Mouse (Mus musculus) ES-E14 (cell line): ENCODE measurements around the gene Nat8f6. TPM values are rescaled to one million over a fixed set of nuclear protein-coding genes. Genes with fewer than 3 reads are reported as not detected.
"Not testable (repeated sequence)": the region's sequence is repeated elsewhere in the genome, so short reads cannot be mapped to it uniquely, and the experiment has no call there.

Source experiments
- DNase-seq: peaks from one replicate; pipeline ENCODE4 v3.0.0-alpha.2; 2013; ENCODE audit warnings: low read depth, low spot score
- H3K27ac ChIP-seq: 2 replicates; pipeline ENCODE4 v1.5.1; 2012; ENCODE audit warnings: low read depth, mild to moderate bottlenecking, low read length, moderate library complexity, mixed read lengths; ENCODE audit not compliant: poor library complexity, insufficient read depth, severe bottlenecking
- H3K36me3 ChIP-seq: 2 replicates; pipeline ENCODE4 v1.6.1; 2012; ENCODE audit warnings: mild to moderate bottlenecking, low read length, moderate library complexity, mixed read lengths; ENCODE audit not compliant: control insufficient read depth, poor library complexity, insufficient read depth, severe bottlenecking
- H3K4me1 ChIP-seq, 2 experiments: fragments of 150-350 bp in 1 of 2; sonication (generic) in 1 of 2; 2 replicates each; pipeline ENCODE4 v1.6.1; 2012; ENCODE audit warnings: low read length in 2 of 2, mild to moderate bottlenecking in 1 of 2, mixed read lengths in 1 of 2; ENCODE audit not compliant: control insufficient read depth in 2 of 2, insufficient read depth in 2 of 2, poor library complexity in 1 of 2
- H3K4me3 ChIP-seq, 2 experiments: fragments of 150-350 bp in 1 of 2; sonication (generic) in 1 of 2; 2 replicates each; pipeline ENCODE4 v1.5.1; 2012; ENCODE audit warnings: low read length in 2 of 2, low read depth in 1 of 2, mild to moderate bottlenecking in 1 of 2, mixed read lengths in 1 of 2; ENCODE audit not compliant: insufficient read depth in 1 of 2, poor library complexity in 1 of 2, severe bottlenecking in 1 of 2
- H3K9ac ChIP-seq: 2 replicates; pipeline ENCODE4 v1.6.1; 2012; ENCODE audit warnings: low read depth, mild to moderate bottlenecking, low read length, mixed read lengths; ENCODE audit not compliant: poor library complexity, insufficient read depth, severe bottlenecking
- H3K9me3 ChIP-seq: fragments of 150-350 bp; sonication (generic); 2 replicates; pipeline ENCODE4 v1.6.1; 2012; ENCODE audit warnings: low read depth, mild to moderate bottlenecking, low read length; ENCODE audit not compliant: control insufficient read depth, insufficient read depth
- CHD2 ChIP-seq: IDR thresholded peaks from 2 replicates; pipeline ENCODE4 v1.6.1; 2014; ENCODE audit warnings: mild to moderate bottlenecking, low read depth, low read length, inconsistent platforms
- HCFC1 ChIP-seq: IDR thresholded peaks from 2 replicates; pipeline ENCODE4 v1.6.1; 2012; ENCODE audit warnings: low read length, inconsistent platforms, borderline replicate concordance; ENCODE audit not compliant: insufficient read depth
- MAFK ChIP-seq: IDR thresholded peaks from 2 replicates; pipeline ENCODE4 v1.6.1; 2014; ENCODE audit warnings: mild to moderate bottlenecking, low read depth, low read length, inconsistent platforms; ENCODE audit not compliant: insufficient read depth
- ZC3H11A ChIP-seq: IDR thresholded peaks from 2 replicates; pipeline ENCODE4 v1.6.1; 2012; ENCODE audit warnings: low read depth, mild to moderate bottlenecking, inconsistent platforms, low read length, borderline replicate concordance
- ZNF384 ChIP-seq: IDR thresholded peaks from 2 replicates; pipeline ENCODE4 v1.6.1; 2012; ENCODE audit warnings: low read depth, low read length, inconsistent platforms
- in situ Hi-C, 2 experiments: fragments of 600-800 bp; cut with MboI; formaldehyde crosslinking; loops; one replicate each; pipeline ENCODE4 v1.15.1; 2025; ENCODE audit warnings: low sequenced_read_pairs in 2 of 2, inconsistent platforms in 1 of 2; ENCODE audit not compliant: unreplicated experiment in 2 of 2
- total RNA-seq: library from RNA; depleted of rRNA; stranded (reverse); fragments of 300-350 nt; gene quantifications from 2 replicates; pipeline ENCODE4 v1.2.3, GENCODE M21; 2012

The Nat8f6 gene
- total RNA-seq, 1 experiment, result not detected

DNA sequence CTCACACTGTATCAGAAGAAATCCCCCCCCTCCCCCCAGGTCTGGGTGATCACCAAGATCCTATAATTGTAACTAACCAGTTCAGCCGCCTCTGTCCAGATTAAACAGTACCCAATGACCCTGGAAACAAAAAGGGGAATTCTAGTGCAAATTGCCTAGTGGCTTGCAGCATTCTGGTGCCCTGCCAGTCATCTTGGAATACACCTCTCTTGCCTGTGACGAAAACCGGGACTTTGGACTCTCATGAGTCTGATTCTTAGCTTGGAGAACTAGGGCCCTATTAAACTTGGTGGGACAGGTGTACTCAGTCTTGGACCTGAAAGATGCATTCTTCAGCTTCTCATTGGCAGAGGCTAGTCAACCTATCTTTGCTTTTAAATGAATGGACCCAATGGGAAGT, 32.7 kb upstream of the Nat8f6 start:
- in situ Hi-C loops, result no loop called here
- no peak for DNase-seq
- no peaks in the 10 kb centered on the region for H3K9me3 ChIP-seq
- H3K4me1 ChIP-seq, result peaks cover 2 to 19% of the 10 kb centered on the region in 2 experiments; a peak in 3 of 4 replicates
- H3K36me3 ChIP-seq, result no peaks in the 10 kb centered on the region
- no peak overlapping the region for H3K4me3 ChIP-seq
- no peak overlapping the region for H3K27ac ChIP-seq
- H3K9ac ChIP-seq, result no peak overlapping the region
- no peak for TF ChIP-seq MAFK
- TF ChIP-seq CHD2, result no peak
- TF ChIP-seq ZNF384, result no peak
- no peak for TF ChIP-seq HCFC1
- TF ChIP-seq ZC3H11A, result no peak

DNA sequence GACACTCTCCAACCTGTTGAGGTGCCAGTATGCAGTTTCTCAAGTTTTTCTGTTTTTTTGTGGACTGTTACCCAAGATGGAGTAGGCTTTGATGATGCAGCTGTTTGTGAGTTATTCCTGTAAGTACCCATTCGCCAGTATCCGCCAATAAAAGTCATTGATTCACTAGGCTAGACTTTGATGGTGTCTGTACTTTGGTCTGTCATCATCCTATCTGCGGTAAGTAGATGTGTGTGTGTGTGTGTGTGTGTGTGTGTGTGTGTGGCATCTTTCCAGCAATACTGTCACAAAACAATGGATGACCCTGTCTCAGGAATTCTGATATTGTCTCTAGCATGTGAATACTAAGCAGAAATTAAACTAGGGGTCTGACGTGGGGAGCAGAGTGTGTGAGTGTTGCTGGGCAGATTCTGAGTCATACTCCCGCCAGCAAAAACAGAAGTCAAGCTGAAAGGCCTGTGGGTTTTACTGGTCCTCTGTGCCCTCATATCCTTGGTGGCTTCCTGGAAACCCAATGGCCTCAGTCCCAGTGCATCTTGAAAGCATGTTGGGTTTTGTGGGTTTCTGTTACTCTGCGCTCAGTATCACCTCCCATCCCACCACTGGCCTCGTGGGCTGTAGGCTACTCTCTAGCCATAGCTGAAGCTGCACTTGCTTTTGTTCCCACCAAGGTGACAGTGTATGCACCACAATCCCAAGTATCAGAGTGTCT, 30.5 kb upstream of the Nat8f6 start:
- Histone ChIP-seq H3K9ac (no peak overlapping the region), H3K9me3 (no peaks in the 10 kb centered on the region), H3K36me3 (no peaks in the 10 kb centered on the region), H3K4me1 (peaks cover 5 to 27% of the 10 kb centered on the region in 2 experiments), H3K27ac (no peak overlapping the region), H3K4me3 (no peak overlapping the region)
- in situ Hi-C loops, result no loop called here
- TF ChIP-seq ZNF384 (no peak), HCFC1 (no peak)
- DNase-seq, result no peak

DNA sequence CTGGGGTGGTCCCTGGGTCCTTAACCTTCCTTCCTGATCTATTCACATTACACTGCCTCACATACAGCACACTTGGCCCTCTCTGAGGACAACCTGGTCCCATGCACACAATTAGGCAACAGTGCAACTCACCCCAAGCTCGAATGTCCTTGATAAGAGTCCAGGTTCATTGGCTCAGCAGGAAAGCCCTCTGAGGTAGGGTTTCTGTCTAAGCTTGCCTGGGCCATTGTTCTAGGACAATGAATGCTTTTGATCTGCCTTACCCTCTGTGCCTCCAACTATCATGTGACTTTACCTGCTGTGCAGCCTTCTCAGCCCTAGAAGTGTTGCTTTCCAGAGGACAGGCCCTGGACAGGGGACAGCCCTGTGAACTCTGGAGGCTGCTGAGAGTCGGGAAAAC, 28.5 kb upstream of the Nat8f6 start:
- Histone ChIP-seq H3K4me1 (peaks cover 5 to 27% of the 10 kb centered on the region in 2 experiments), H3K4me3 (no peak overlapping the region), H3K9me3 (no peaks in the 10 kb centered on the region), H3K36me3 (no peaks in the 10 kb centered on the region), H3K27ac (no peak overlapping the region), H3K9ac (no peak overlapping the region)
- TF ChIP-seq MAFK, result no peak
- no peak for TF ChIP-seq CHD2
- no peak for TF ChIP-seq ZNF384
- no peak for TF ChIP-seq HCFC1
- no peak for TF ChIP-seq ZC3H11A
- DNase-seq, result no peak
- in situ Hi-C loops, result no loop called here

DNA sequence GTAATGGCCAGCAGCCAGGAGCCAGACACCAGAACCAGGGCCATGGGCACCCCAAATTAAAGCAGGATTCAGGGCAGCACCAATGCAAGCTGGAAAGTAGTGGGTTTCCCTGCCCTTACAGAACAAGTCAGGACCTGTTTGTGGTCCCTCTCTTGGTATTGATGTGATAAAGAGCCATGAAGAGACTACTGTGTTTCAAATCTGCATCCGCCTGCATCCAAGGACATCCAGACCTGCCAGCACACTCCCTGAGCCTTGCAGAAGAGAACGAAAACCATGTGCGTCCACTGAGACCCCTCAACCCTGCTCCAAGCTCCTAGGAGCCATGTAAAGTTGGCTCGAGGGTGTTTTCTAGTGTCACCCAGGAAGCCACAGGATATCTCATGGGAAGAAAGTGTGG, 27.4 kb upstream of the Nat8f6 start:
- in situ Hi-C loops, result no loop called here
- H3K4me3 ChIP-seq, result no peak overlapping the region
- peaks cover 5 to 27% of the 10 kb centered on the region in 2 experiments for H3K4me1 ChIP-seq
- TF ChIP-seq ZC3H11A (no peak), ZNF384 (no peak), MAFK (no peak), CHD2 (no peak), HCFC1 (no peak)
- no peak for DNase-seq
- no peaks in the 10 kb centered on the region for H3K9me3 ChIP-seq
- H3K9ac ChIP-seq, result no peak overlapping the region
- no peak overlapping the region for H3K27ac ChIP-seq
- H3K36me3 ChIP-seq, result no peaks in the 10 kb centered on the region

DNA sequence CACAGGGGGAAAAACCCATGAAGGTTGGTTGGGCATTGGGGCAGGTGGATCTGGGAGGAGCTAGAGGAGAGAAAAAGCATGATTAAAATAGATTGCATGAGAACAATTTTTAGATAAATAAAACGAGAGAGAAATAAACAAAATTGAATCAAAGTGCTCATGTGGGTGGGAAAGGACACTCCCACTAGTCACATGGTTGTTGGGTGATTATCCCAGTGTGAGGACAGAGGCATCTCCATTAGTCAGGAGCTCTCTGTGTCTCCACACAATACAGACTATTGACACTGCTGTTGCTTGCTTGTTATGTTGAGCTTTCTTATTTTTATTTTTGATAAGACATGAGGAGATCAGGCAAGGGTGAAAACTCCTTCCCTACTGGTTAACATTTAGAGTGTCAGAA, 26.2 kb upstream of the Nat8f6 start:
- no peak for TF ChIP-seq HCFC1
- no peak for TF ChIP-seq ZC3H11A
- TF ChIP-seq CHD2, result no peak
- no peak for TF ChIP-seq ZNF384
- TF ChIP-seq MAFK, result no peak
- no peaks in the 10 kb centered on the region for H3K9me3 ChIP-seq
- no peak overlapping the region for H3K4me3 ChIP-seq
- peaks cover 5 to 27% of the 10 kb centered on the region in 2 experiments for H3K4me1 ChIP-seq
- in situ Hi-C loops, result no loop called here
- DNase-seq, result no peak
- H3K27ac ChIP-seq, result no peak overlapping the region
- H3K36me3 ChIP-seq, result no peaks in the 10 kb centered on the region
- no peak overlapping the region for H3K9ac ChIP-seq

DNA sequence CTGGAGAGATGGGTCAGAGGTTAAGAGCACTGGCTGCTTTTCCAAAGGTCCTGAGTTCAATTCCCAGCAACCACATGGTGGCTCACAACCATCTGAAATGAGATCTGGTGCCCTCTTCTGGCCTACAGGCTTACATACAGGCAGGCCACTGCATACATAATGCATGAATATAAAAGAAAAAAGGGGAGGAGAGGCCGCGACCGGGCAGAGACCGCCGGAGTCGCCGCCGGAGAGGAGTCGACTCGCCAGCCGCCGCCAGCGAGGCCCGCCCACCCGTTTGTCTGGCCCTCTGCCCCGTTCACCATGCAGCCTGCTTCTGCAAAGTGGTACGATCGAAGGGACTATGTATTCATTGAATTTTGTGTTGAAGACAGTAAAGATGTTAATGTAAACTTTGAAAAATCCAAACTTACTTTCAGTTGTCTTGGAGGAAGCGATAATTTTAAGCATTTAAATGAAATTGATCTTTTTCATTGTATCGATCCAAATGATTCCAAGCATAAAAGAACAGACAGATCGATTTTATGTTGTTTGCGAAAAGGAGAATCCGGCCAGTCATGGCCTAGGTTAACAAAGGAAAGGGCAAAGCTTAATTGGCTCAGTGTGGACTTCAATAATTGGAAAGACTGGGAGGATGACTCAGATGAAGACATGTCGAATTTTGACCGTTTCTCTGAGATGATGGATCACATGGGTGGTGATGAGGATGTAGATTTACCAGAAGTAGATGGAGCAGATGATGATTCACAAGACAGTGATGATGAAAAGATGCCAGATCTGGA, 23.1 kb upstream of the Nat8f6 start:
- peaks cover 5 to 11% of the 10 kb centered on the region in 2 experiments for H3K4me1 ChIP-seq
- DNase-seq, H3K9me3 ChIP-seq, H3K36me3 ChIP-seq, H3K4me3 ChIP-seq, in situ Hi-C loops, H3K27ac ChIP-seq, H3K9ac ChIP-seq: not testable (repeated sequence)
